Mouse (Mus musculus): ENCODE results near the gene Gata2. TPM values are rescaled to one million over a fixed set of nuclear protein-coding genes. Genes with fewer than 3 reads are reported as not detected.

The Gata2 gene
- polyA plus RNA-seq, 1 experiment from 2014 or later, result 31.6 TPM

GRCm38 (mm10) chr6:88197313-88198069 is 3.8 kb downstream of the Gata2 start:
- no peaks in the 10 kb centered on the region for H3K9me3 ChIP-seq (ENCODE audit: control insufficient read depth, low read length)
- H3K27me3 ChIP-seq (replicated peaks; ENCODE audit: control insufficient read depth, insufficient read depth, low read length), result peaks cover 98% of the 10 kb centered on the region
- peaks cover 16% of the 10 kb centered on the region for H3K4me1 ChIP-seq (ENCODE audit: control insufficient read depth, insufficient read depth, low read length)
- 3% methylated on average over 21 of the region's 39 CpGs for WGBS
- peak overlapping the region; percentile 66 for H3K9ac ChIP-seq (ENCODE audit: low read depth, low read length)
- H3K27ac ChIP-seq (replicated peaks; ENCODE audit: low read depth, low read length), result peak overlapping the region; percentile 76
- ATAC-seq (ENCODE audit: low read depth) (no peak), DNase-seq (ENCODE audit: low spot score) (no peak)
- H3K36me3 ChIP-seq (ENCODE audit: control insufficient read depth, insufficient read depth, low read length), result no peaks in the 10 kb centered on the region
- peak overlapping the region; percentile 77 for H3K4me2 ChIP-seq (ENCODE audit: low read depth, low read length)
- peak overlapping the region; percentile 51 for H3K4me3 ChIP-seq (ENCODE audit: low read depth, low read length)

DNA sequence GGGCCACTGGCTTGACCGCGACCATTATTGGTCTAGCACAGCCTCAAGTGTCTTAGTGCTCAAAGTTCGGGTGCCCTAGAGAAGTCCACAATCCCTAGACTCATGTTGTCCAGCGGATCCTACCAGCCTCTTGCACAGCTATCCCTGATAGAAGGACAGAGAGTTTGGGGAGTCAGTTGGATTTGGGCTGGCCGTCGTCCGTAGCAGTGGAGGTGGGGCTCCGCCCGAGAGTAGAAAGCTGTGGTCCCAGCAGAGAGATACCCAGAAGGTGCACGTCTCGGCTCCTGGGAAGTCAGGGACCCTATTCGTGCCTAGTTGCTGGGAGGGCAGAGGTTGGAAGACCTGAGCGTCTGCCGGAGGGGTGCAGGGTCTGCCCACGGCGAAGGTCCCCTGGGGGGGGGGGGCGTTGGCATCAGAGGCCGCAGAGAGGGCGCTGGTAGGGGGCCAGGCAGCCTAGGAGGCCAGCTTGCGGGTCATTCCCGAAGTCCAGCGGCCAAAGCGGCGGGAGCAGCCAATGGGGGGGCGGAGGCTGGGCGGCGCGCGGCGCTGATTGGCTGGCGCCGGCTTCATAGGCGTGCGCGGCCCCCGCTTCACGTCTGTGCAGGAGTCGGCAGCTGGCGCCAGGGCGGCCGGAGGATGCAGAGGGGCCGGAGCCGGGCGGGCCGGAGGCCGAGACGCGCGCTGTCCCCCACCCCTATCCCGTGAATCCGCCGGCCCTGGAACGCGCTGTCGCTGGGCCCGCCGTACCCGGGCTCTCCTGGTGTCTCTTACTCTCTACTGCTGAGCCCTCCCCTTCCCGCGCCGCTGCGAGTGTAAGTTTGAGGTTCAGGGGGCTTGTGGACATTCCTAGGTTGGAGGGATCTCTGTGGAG is 4.6 kb downstream of the Gata2 start:
- DNase-seq (ENCODE audit: low spot score) (peak; percentile 86), ATAC-seq (ENCODE audit: low read depth) (peak; percentile 82)
- no peaks in the 10 kb centered on the region for H3K9me3 ChIP-seq (ENCODE audit: control insufficient read depth, low read length)
- H3K9ac ChIP-seq (ENCODE audit: low read depth, low read length), result peak overlapping the region; percentile 66
- H3K27ac ChIP-seq (replicated peaks; ENCODE audit: low read depth, low read length), result peak overlapping the region; percentile 76
- peak overlapping the region; percentile 77 for H3K4me2 ChIP-seq (ENCODE audit: low read depth, low read length)
- H3K4me3 ChIP-seq (ENCODE audit: low read depth, low read length), result peak overlapping the region; percentile 51
- peaks cover 16% of the 10 kb centered on the region for H3K4me1 ChIP-seq (ENCODE audit: control insufficient read depth, insufficient read depth, low read length)
- peaks cover 98% of the 10 kb centered on the region for H3K27me3 ChIP-seq (replicated peaks; ENCODE audit: control insufficient read depth, insufficient read depth, low read length)
- 0% methylated on average over 20 of the region's 62 CpGs for WGBS
- H3K36me3 ChIP-seq (ENCODE audit: control insufficient read depth, insufficient read depth, low read length), result no peaks in the 10 kb centered on the region

DNA sequence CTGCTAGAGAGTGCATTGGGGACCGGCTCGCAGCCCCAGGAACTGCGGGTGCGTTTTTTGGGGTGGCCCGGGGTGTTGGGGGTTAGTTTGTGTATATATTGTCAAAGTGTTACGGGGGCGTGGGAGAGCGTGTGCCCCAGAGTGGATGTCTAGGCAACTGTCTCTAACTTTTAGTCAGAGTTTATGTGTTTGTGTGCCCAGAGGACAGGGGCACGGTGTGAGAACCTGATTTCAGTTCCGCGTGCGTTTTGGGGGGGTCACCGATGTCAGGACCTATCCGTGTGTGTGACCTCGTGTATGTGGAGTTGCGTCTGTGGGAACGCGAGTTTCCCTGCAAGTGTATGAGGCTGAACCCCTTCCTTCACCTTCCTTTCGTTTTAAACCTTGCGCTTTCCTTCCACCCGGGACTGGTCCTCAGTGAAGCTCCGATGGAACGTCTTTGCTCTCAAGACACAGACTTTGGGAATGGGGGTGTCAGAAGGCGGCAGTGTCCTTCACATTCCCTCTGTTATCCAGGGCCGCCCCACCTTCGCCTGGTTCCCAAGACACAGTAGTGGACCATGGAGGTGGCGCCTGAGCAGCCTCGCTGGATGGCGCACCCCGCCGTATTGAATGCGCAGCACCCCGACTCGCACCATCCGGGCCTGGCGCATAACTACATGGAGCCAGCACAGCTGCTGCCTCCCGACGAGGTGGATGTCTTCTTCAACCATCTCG is 5.5 kb downstream of the Gata2 start:
- WGBS, result 2% methylated on average over 37 of the region's 39 CpGs
- Histone ChIP-seq H3K9ac (ENCODE audit: low read depth, low read length) (peak overlapping the region; percentile 66), H3K36me3 (ENCODE audit: control insufficient read depth, insufficient read depth, low read length) (no peaks in the 10 kb centered on the region), H3K27me3 (replicated peaks; ENCODE audit: control insufficient read depth, insufficient read depth, low read length) (peaks cover 98% of the 10 kb centered on the region), H3K4me1 (ENCODE audit: control insufficient read depth, insufficient read depth, low read length) (peaks cover 16% of the 10 kb centered on the region), H3K9me3 (ENCODE audit: control insufficient read depth, low read length) (no peaks in the 10 kb centered on the region), H3K27ac (replicated peaks; ENCODE audit: low read depth, low read length) (no peak overlapping the region), H3K4me2 (ENCODE audit: low read depth, low read length) (peak overlapping the region; percentile 77), H3K4me3 (ENCODE audit: low read depth, low read length) (peak overlapping the region; percentile 51)
- ATAC-seq (ENCODE audit: low read depth), result no peak
- DNase-seq (ENCODE audit: low spot score), result no peak

GRCm38 (mm10) chr6:88199718-88200692 is 6.3 kb downstream of the Gata2 start:
- Histone ChIP-seq H3K27ac (replicated peaks; ENCODE audit: low read depth, low read length) (no peak overlapping the region), H3K9me3 (ENCODE audit: control insufficient read depth, low read length) (no peaks in the 10 kb centered on the region), H3K4me3 (ENCODE audit: low read depth, low read length) (peak overlapping the region; percentile 51), H3K9ac (ENCODE audit: low read depth, low read length) (peak overlapping the region; percentile 66), H3K4me2 (ENCODE audit: low read depth, low read length) (peak overlapping the region; percentile 77), H3K36me3 (ENCODE audit: control insufficient read depth, insufficient read depth, low read length) (no peaks in the 10 kb centered on the region), H3K4me1 (ENCODE audit: control insufficient read depth, insufficient read depth, low read length) (peaks cover 16% of the 10 kb centered on the region), H3K27me3 (replicated peaks; ENCODE audit: control insufficient read depth, insufficient read depth, low read length) (peaks cover 98% of the 10 kb centered on the region)
- no peak for ATAC-seq (ENCODE audit: low read depth)
- DNase-seq (ENCODE audit: low spot score), result no peak
- 4% methylated on average over 47 of the region's 50 CpGs for WGBS

- peaks cover 96% of the 10 kb centered on the region for H3K27me3 ChIP-seq (replicated peaks; ENCODE audit: control insufficient read depth, insufficient read depth, low read length)
- no peaks in the 10 kb centered on the region for H3K9me3 ChIP-seq (ENCODE audit: control insufficient read depth, low read length)
- DNase-seq (ENCODE audit: low spot score), result no peak
- H3K4me2 ChIP-seq (ENCODE audit: low read depth, low read length), result peak overlapping the region; percentile 77
- no peak for ATAC-seq (ENCODE audit: low read depth)
- H3K4me1 ChIP-seq (ENCODE audit: control insufficient read depth, insufficient read depth, low read length), result peaks cover 16% of the 10 kb centered on the region
- 17% methylated on average over 19 of the region's 20 CpGs for WGBS
- no peak overlapping the region for H3K27ac ChIP-seq (replicated peaks; ENCODE audit: low read depth, low read length)
- H3K9ac ChIP-seq (ENCODE audit: low read depth, low read length), result peak overlapping the region; percentile 66; the same call in 1 of the 2 replicates
- H3K36me3 ChIP-seq (ENCODE audit: control insufficient read depth, insufficient read depth, low read length), result no peaks in the 10 kb centered on the region
- H3K4me3 ChIP-seq (ENCODE audit: low read depth, low read length), result peak overlapping the region; percentile 51
These were observed 7.3 kb downstream of the Gata2 start for GRCm38 (mm10) chr6:88200693-88201609.

- peak overlapping the region; percentile 41 for H3K4me2 ChIP-seq (ENCODE audit: low read depth, low read length)
- peaks cover 95% of the 10 kb centered on the region for H3K27me3 ChIP-seq (replicated peaks; ENCODE audit: control insufficient read depth, insufficient read depth, low read length)
- DNase-seq (ENCODE audit: low spot score) (no peak), ATAC-seq (ENCODE audit: low read depth) (no peak)
- H3K27ac ChIP-seq (replicated peaks; ENCODE audit: low read depth, low read length), result 0 out of 2 replicates have a peak overlapping the region, but pooled peaks have one; percentile 15
- H3K9ac ChIP-seq (ENCODE audit: low read depth, low read length), result peak overlapping the region; percentile 54
- H3K4me1 ChIP-seq (ENCODE audit: control insufficient read depth, insufficient read depth, low read length), result peaks cover 12% of the 10 kb centered on the region
- WGBS, result 20% methylated on average over 15 of the region's 15 CpGs
- peak overlapping the region; percentile 51 for H3K4me3 ChIP-seq (ENCODE audit: low read depth, low read length)
- H3K36me3 ChIP-seq (ENCODE audit: control insufficient read depth, insufficient read depth, low read length), result no peaks in the 10 kb centered on the region
- H3K9me3 ChIP-seq (ENCODE audit: control insufficient read depth, low read length), result no peaks in the 10 kb centered on the region
These were observed 8.4 kb downstream of the Gata2 start for GRCm38 (mm10) chr6:88201926-88202700.
